Mouse (Mus musculus) hindbrain, postnatal 0 days (tissue): Measurements from ENCODE around the gene Frmd8. TPM values are rescaled to one million over a fixed set of nuclear protein-coding genes. Genes with fewer than 3 reads are reported as not detected.

Experiments
- ATAC-seq: fragments of 200-750 bp; cut with Nextera tagmentation; 2 replicates; pipeline ENCODE4 v1.8.0; 2017; ENCODE audit warnings: mild to moderate bottlenecking, moderate TSS enrichment, moderate library complexity
- DNase-seq: peaks from one replicate; pipeline ENCODE4 v3.0.0-alpha.2; 2015; ENCODE audit warnings: low spot score
- H3K27ac ChIP-seq: fragments of 300-500 bp; sonication (generic); 2 replicates; pipeline ENCODE4 v1.5.1; 2014; ENCODE audit warnings: mild to moderate bottlenecking
- H3K27me3 ChIP-seq: fragments of 300-500 bp; sonication (generic); 2 replicates; pipeline ENCODE4 v1.6.1; 2014; ENCODE audit warnings: low read length, mixed read lengths; ENCODE audit not compliant: insufficient read depth
- H3K36me3 ChIP-seq: fragments of 300-500 bp; sonication (generic); 2 replicates; pipeline ENCODE4 v1.6.1; 2014; ENCODE audit warnings: low read length, mixed read lengths; ENCODE audit not compliant: insufficient read depth
- H3K4me1 ChIP-seq: fragments of 300-500 bp; sonication (generic); 2 replicates; pipeline ENCODE4 v1.6.1; 2014; ENCODE audit warnings: antibody characterized with exemption, low read length, mixed read lengths; ENCODE audit not compliant: insufficient read depth
- H3K4me2 ChIP-seq: fragments of 300-500 bp; sonication (generic); 2 replicates; pipeline ENCODE4 v1.6.1; 2014; ENCODE audit warnings: low read depth, mild to moderate bottlenecking, low read length, moderate library complexity, mixed read lengths
- H3K4me3 ChIP-seq: fragments of 300-500 bp; sonication (generic); 2 replicates; pipeline ENCODE4 v1.5.1; 2014; ENCODE audit warnings: low read length
- H3K9ac ChIP-seq: fragments of 300-500 bp; sonication (generic); replicated peaks from 2 replicates; pipeline ENCODE4 v1.6.1; 2014; ENCODE audit warnings: mild to moderate bottlenecking, low read length, moderate library complexity, mixed read lengths
- H3K9me3 ChIP-seq: fragments of 300-500 bp; sonication (generic); 2 replicates; pipeline ENCODE4 v1.6.1; 2016; ENCODE audit warnings: low read length, mixed read lengths
- CTCF ChIP-seq: IDR thresholded peaks from 2 replicates; pipeline ENCODE4 v1.5.1; 2016; ENCODE audit warnings: antibody characterized with exemption, control low read depth, low read depth
- WGBS: fragments of 180-500 bp; shearing (Covaris S2); extraction: QIAGEN DNeasy Blood & Tissue Kit; methylation state at CpG from one replicate; pipeline ENCODE4 v1.1.7; 2014; 5-methylcytosine and 5-hydroxymethylcytosine counted together
- polyA plus RNA-seq: library from polyadenylated mRNA; unstranded; fragments of >200 nt; fragmentation: Nextera tagmentation; extraction: Ambion mirVana; gene quantifications from 2 replicates; pipeline ENCODE4 v1.2.1, GENCODE M21; 2015
- total RNA-seq: library from RNA; depleted of rRNA; stranded (reverse); fragments of >200 nt; gene quantifications from 2 replicates; pipeline ENCODE4 v1.2.3, GENCODE M21; 2014; rRNA removed

Gene Frmd8
- total RNA-seq (19.8 and 43.2 TPM in 2 replicates), polyA plus RNA-seq (12.5 and 13.7 TPM in 2 replicates)

GRCm38 (mm10) chr19:5874969-5875480, at the start of gene Frmd8:
Gene Frmd8, minus strand, starts transcription at chr19:5875274.
- peak; percentile 96 for DNase-seq
- Histone ChIP-seq H3K27me3 (no peaks in the 10 kb centered on the region), H3K4me1 (peaks cover 14% of the 10 kb centered on the region), H3K9ac (peak within 1 kb of the TSS; percentile 71), H3K4me3 (peak within 1 kb of the TSS; percentile 75), H3K4me2 (peak within 1 kb of the TSS; percentile 97), H3K27ac (peak within 1 kb of the TSS; percentile 74), H3K36me3 (no peaks in the 10 kb centered on the region), H3K9me3 (no peaks in the 10 kb centered on the region)
- ATAC-seq, result peak; percentile 90
- WGBS, result under 1% methylated on average over 33 of the region's 37 CpGs
- no peak for TF ChIP-seq CTCF

GRCm38 (mm10) chr19:5924713-5925093, 49.6 kb upstream of the Frmd8 start, which contains the start of gene Cdc42ep2:
Gene Cdc42ep2, minus strand, starts transcription at chr19:5924816.
- under 1% methylated on average over 18 of the region's 18 CpGs for WGBS
- peak within 1 kb of the TSS; percentile 66 for H3K9ac ChIP-seq
- H3K4me1 ChIP-seq, result no peaks in the 10 kb centered on the region
- peak within 1 kb of the TSS; percentile 66 for H3K4me3 ChIP-seq
- H3K9me3 ChIP-seq, result no peaks in the 10 kb centered on the region
- peak within 1 kb of the TSS; percentile 92 for H3K4me2 ChIP-seq
- ATAC-seq, result peak; percentile 94
- H3K27ac ChIP-seq, result peak within 1 kb of the TSS; percentile 82
- no peak for TF ChIP-seq CTCF
- H3K36me3 ChIP-seq, result no peaks in the 10 kb centered on the region
- H3K27me3 ChIP-seq, result no peaks in the 10 kb centered on the region
- peak; percentile 96 for DNase-seq

- no peaks in the 10 kb centered on the region for H3K4me1 ChIP-seq
- ATAC-seq, result peak; percentile 80
- peak overlapping the region; percentile 66 for H3K4me3 ChIP-seq
- no peaks in the 10 kb centered on the region for H3K27me3 ChIP-seq
- no peaks in the 10 kb centered on the region for H3K36me3 ChIP-seq
- under 1% methylated on average over 38 of the region's 38 CpGs for WGBS
- peak; percentile 96 for DNase-seq
- peak; percentile 88 for TF ChIP-seq CTCF
- peak overlapping the region; percentile 92 for H3K4me2 ChIP-seq
- H3K9ac ChIP-seq, result peak overlapping the region; percentile 66
- H3K27ac ChIP-seq, result peak overlapping the region; percentile 82
- H3K9me3 ChIP-seq, result no peaks in the 10 kb centered on the region
Measured at GRCm38 (mm10) chr19:5923990-5924712, 49.1 kb upstream of the Frmd8 start.

- Histone ChIP-seq H3K9ac (0 out of 2 replicates have a peak overlapping the region, but pooled peaks have one; percentile 24), H3K27me3 (no peaks in the 10 kb centered on the region), H3K36me3 (peaks cover 7% of the 10 kb centered on the region), H3K4me2 (no peak overlapping the region), H3K4me1 (no peaks in the 10 kb centered on the region), H3K9me3 (no peaks in the 10 kb centered on the region), H3K27ac (no peak overlapping the region), H3K4me3 (no peak overlapping the region)
- no peak for TF ChIP-seq CTCF
- DNase-seq (no peak), ATAC-seq (no peak)
- WGBS, result 98% methylated on average over 3 of the region's 3 CpGs
Measured at GRCm38 (mm10) chr19:5922963-5923362, 47.9 kb upstream of the Frmd8 start.

- Histone ChIP-seq H3K9ac (peak overlapping the region; percentile 35; the same call in 1 of the 2 replicates), H3K27me3 (no peaks in the 10 kb centered on the region), H3K4me2 (peak overlapping the region; percentile 10), H3K9me3 (no peaks in the 10 kb centered on the region), H3K36me3 (peaks cover 13% of the 10 kb centered on the region), H3K27ac (no peak overlapping the region), H3K4me1 (no peaks in the 10 kb centered on the region), H3K4me3 (no peak overlapping the region; the same call in 1 of the 2 replicates)
- DNase-seq (no peak), ATAC-seq (no peak)
- TF ChIP-seq CTCF, result no peak
- 78% methylated on average over 15 of the region's 15 CpGs for WGBS
Measured at GRCm38 (mm10) chr19:5922119-5922942, 47.3 kb upstream of the Frmd8 start.

- Histone ChIP-seq H3K9ac (peak overlapping the region; percentile 35; the same call in 1 of the 2 replicates), H3K4me2 (peak overlapping the region; percentile 10), H3K9me3 (no peaks in the 10 kb centered on the region), H3K27ac (no peak overlapping the region), H3K4me1 (no peaks in the 10 kb centered on the region), H3K27me3 (no peaks in the 10 kb centered on the region), H3K4me3 (no peak overlapping the region; the same call in 1 of the 2 replicates), H3K36me3 (peaks cover 19% of the 10 kb centered on the region)
- TF ChIP-seq CTCF, result no peak
- DNase-seq, result no peak
- ATAC-seq, result no peak
- 18% methylated on average over 9 of the region's 9 CpGs for WGBS
Measured at GRCm38 (mm10) chr19:5921715-5922114, 46.6 kb upstream of the Frmd8 start.
